Mouse (Mus musculus) gastrocnemius, postnatal 25 days (tissue): ENCODE data around the gene Phrf1. TPM values are rescaled to one million over a fixed set of nuclear protein-coding genes. Genes with fewer than 3 reads are reported as not detected.

Experiments
- DNase-seq: peaks from one replicate; pipeline ENCODE4 v3.0.0; 2022
- microRNA-seq, 2 experiments: library from miRNA; unstranded; fragments of <30 nt; microRNA quantifications; one replicate each; pipeline ENCODE4 v1.2.0; 2021; ENCODE audit warnings: borderline replicate concordance in 2 of 2
- total RNA-seq, 2 experiments: library from RNA; stranded (reverse); gene quantifications; 1 replicate in 1 of 2; 2 replicates in 1 of 2; pipeline ENCODE4 v1.2.3; 2021

Gene Phrf1
- total RNA-seq, 2 experiments from 2014 or later, result 17.3 to 21.4 TPM

GRCm38 (mm10) chr7:141293852-141294471, 65.4 kb downstream of the Phrf1 start:
- DNase-seq, result peak; percentile 30

- DNase-seq, result no peak
These were observed 65.9 kb downstream of the Phrf1 start for GRCm38 (mm10) chr7:141294479-141294878.

GRCm38 (mm10) chr7:141297926-141298650, 69.5 kb downstream of the Phrf1 start:
- no peak for DNase-seq

GRCm38 (mm10) chr7:141299175-141299574, 70.6 kb downstream of the Phrf1 start:
- no peak for DNase-seq

- DNase-seq, result no peak
These were observed 72.8 kb downstream of the Phrf1 start for GRCm38 (mm10) chr7:141301386-141301785.

GRCm38 (mm10) chr7:141302702-141303268, 74.2 kb downstream of the Phrf1 start:
- no peak for DNase-seq

GRCm38 (mm10) chr7:141304537-141304936, 76.0 kb downstream of the Phrf1 start:
- no peak for DNase-seq

Small RNA genes within 50 kb of the gene (microRNA-seq; reads per million reads assigned to microRNA genes)
- gene Mir210, result 16.2 to 71.5 reads per million in 2 experiments

Other genes starting within 250 kb of the Phrf1 start
- gene Ifitm3, start 218.0 kb upstream of the Phrf1 start, total RNA-seq, result 10 to 100 TPM; 34.4 to 52.1 TPM
- not detected for gene Ifitm6, start 210.9 kb upstream of the Phrf1 start, total RNA-seq
- not detected for gene Gm17387, start 199.7 kb upstream of the Phrf1 start, total RNA-seq
- gene B4galnt4, start 167.7 kb upstream of the Phrf1 start, total RNA-seq, result not detected
- under 1 TPM in 1 of 2 experiments, not detected in 1; 0.29 TPM for gene Pkp3, start 150.6 kb upstream of the Phrf1 start, total RNA-seq
- gene Sigirr, start 128.2 kb upstream of the Phrf1 start, total RNA-seq, result 1 to 10 TPM; 1.4 to 2.4 TPM
- gene Ano9, start 111.0 kb upstream of the Phrf1 start, total RNA-seq, result not detected
- gene Ptdss2, start 106.4 kb upstream of the Phrf1 start, total RNA-seq, result 10 to 100 TPM; 18.7 to 25.6 TPM
- 10 to 100 TPM; 38.8 to 51.5 TPM for gene Rnh1, start 55.9 kb upstream of the Phrf1 start, total RNA-seq
- gene Hras, start 34.8 kb upstream of the Phrf1 start, total RNA-seq, result 100 to 1,000 TPM; 150 TPM
- 1 to 10 TPM; 1.4 to 2.5 TPM for gene Lrrc56, start 34.6 kb upstream of the Phrf1 start, total RNA-seq
- not detected for gene Lmntd2, start 14.7 kb upstream of the Phrf1 start, total RNA-seq
- gene Rassf7, start 12.9 kb upstream of the Phrf1 start, total RNA-seq, result 1 to 10 TPM in 1 of 2 experiments, under 1 TPM in 1; 0.38 to 1.1 TPM
- gene Irf7, start 37.7 kb downstream of the Phrf1 start, total RNA-seq, result 1 to 10 TPM; 1.1 to 1.2 TPM
- gene Cdhr5, start 48.0 kb downstream of the Phrf1 start, total RNA-seq, result under 1 TPM; 0.16 to 0.28 TPM
- gene Sct, start 50.3 kb downstream of the Phrf1 start, total RNA-seq, result under 1 TPM in 1 of 2 experiments, not detected in 1; 0.56 TPM
- under 1 TPM in 1 of 2 experiments, not detected in 1; 0.23 TPM for gene Drd4, start 63.2 kb downstream of the Phrf1 start, total RNA-seq
- gene Deaf1, start 98.9 kb downstream of the Phrf1 start, total RNA-seq, result 10 to 100 TPM; 11.2 to 11.7 TPM
- gene Tmem80, start 99.0 kb downstream of the Phrf1 start, total RNA-seq, result 10 to 100 TPM; 11.0 to 11.5 TPM
- 1 to 10 TPM; 1.5 to 2.1 TPM for gene Eps8l2, start 110.1 kb downstream of the Phrf1 start, total RNA-seq
- gene Taldo1, start 163.4 kb downstream of the Phrf1 start, total RNA-seq, result 10 to 100 TPM; 78.9 to 91.3 TPM
- gene Gatd1, start 185.4 kb downstream of the Phrf1 start, total RNA-seq, result 1 to 10 TPM; 5.2 to 6.7 TPM
- gene Cend1, start 200.7 kb downstream of the Phrf1 start, total RNA-seq, result under 1 TPM; 0.38 to 0.75 TPM
- 10 to 100 TPM; 17.1 to 32.9 TPM for gene Slc25a22, start 209.1 kb downstream of the Phrf1 start, total RNA-seq
- under 1 TPM; 0.18 to 0.75 TPM for gene Pidd1, start 215.2 kb downstream of the Phrf1 start, total RNA-seq
- gene Rplp2, start 218.6 kb downstream of the Phrf1 start, total RNA-seq, result 100 to 1,000 TPM; 531 to 541 TPM
- gene Pnpla2, start 226.4 kb downstream of the Phrf1 start, total RNA-seq, result 100 to 1,000 TPM; 265 to 357 TPM
- 1 to 10 TPM; 3.9 to 7.0 TPM for gene Cracr2b, start 232.3 kb downstream of the Phrf1 start, total RNA-seq
- gene Cd151, start 238.6 kb downstream of the Phrf1 start, total RNA-seq, result 10 to 100 TPM; 67.7 to 87.4 TPM
- 10 to 100 TPM; 55.2 to 56.0 TPM for gene Polr2l, start 246.3 kb downstream of the Phrf1 start, total RNA-seq
- 10 to 100 TPM in 1 of 2 experiments, 1 to 10 TPM in 1; 5.6 to 16.5 TPM for gene Tspan4, start 246.5 kb downstream of the Phrf1 start, total RNA-seq